Mouse (Mus musculus) adrenal gland, postnatal 4 days (tissue): ENCODE measurements around the gene Pkp2. TPM values are rescaled to one million over a fixed set of nuclear protein-coding genes. Genes with fewer than 3 reads are reported as not detected.

Experiments
- DNase-seq, 2 experiments: peaks; one replicate each; pipeline ENCODE4 v3.0.0; 2021 to 2022; ENCODE audit warnings: low spot score in 2 of 2, mixed read lengths in 2 of 2
- total RNA-seq, 2 experiments: library from RNA; stranded (reverse); gene quantifications; 2 replicates each; pipeline ENCODE4 v1.2.3; 2021

The Pkp2 gene
- total RNA-seq, 2 experiments from 2014 or later, result 3.6 to 4.1 TPM

DNA sequence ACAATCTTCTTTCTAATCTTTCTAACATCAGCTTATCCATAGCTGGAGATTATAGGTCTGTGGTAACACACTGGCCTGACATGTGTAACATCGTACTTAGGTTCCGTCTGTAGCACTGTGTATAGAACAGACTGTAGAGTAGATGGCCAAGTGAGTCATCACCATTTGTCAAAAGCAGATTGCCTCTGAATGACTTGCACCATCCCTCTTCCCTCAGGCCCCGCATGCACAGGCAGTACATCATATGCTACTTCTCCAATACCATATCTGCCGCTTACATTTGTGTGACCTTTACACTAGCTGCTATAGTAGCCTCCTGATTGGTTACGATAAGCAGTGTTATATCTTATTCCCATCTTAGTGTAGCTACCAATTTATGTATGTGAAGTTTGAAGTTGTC lies 47.8 kb downstream of the Pkp2 start:
- no peak for DNase-seq

DNA sequence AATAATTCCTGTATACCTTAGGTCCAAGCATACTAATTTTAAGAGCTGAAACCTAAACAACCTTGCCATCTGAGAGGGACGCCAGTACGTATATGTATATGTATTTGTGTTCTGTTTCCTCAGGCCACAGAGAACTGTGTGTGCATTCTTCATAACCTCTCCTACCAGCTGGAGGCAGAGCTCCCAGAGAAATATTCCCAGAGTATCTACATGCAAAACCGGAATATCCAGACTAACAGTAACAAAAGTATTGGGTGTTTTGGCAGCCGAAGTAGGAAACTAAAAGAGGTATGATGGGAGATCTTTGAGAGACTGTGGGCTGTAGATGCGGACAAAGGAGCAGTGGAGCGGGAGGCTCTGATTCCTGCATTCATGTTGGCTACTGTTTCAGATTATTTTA lies 48.4 kb downstream of the Pkp2 start:
- DNase-seq, result no peak

DNA sequence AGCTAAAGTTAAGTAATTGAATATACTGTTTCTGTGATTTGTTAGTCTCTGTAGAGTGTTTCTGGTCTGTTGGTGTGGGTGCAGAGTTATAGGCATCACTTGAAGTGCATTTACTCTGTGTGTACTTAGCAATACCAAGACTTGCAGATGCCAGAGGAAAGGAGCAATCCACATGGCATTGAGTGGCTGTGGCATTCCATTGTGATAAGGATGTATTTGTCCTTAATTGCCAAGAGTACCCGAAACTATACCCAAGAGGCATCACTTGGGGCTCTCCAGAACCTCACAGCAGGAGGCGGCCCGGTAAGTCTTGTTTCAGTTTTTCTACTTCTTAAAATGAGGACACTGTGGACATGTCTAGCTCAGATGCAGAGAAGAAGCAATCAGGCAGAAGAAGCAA lies 49.3 kb downstream of the Pkp2 start:
- no peak for DNase-seq

DNA sequence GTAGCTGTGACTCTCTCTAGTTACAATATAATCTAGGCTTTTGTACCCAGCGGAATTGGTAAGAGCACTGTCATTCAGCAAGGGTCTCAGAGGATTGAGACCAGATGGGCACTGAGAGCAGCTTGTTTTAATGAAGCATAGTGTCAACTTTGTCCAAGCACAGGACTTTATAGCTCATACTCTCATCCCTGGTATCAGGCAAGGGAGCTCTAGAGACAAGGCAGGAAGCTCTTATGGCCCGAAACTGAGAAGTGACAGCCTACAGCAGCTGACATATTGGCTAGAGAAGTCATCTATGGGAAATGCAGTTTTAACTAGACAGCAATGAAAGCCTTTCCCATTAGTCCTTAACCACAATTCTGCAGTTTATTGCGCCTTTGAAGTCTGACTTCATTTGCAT lies 59.9 kb downstream of the Pkp2 start:
- DNase-seq, result no peak

DNA sequence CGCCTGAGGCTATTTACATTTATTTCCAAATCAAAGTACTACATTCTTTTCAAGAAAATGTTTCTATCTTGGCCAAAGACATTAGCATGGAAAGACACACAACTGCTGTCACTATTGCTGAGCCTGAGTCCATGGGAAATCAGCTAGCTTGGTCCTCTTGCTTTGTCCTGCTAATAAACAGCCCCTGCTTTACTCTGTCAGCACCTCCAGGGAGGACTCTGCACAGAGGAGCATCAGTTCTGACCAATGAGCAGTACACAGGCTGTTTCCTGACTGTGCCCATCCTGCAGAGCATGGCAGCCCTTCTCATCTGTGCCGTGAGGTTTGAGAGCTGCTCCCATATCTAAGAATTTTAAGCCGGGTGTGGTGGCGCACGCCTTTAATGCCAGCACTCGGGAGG lies 60.6 kb downstream of the Pkp2 start:
- no peak for DNase-seq

DNA sequence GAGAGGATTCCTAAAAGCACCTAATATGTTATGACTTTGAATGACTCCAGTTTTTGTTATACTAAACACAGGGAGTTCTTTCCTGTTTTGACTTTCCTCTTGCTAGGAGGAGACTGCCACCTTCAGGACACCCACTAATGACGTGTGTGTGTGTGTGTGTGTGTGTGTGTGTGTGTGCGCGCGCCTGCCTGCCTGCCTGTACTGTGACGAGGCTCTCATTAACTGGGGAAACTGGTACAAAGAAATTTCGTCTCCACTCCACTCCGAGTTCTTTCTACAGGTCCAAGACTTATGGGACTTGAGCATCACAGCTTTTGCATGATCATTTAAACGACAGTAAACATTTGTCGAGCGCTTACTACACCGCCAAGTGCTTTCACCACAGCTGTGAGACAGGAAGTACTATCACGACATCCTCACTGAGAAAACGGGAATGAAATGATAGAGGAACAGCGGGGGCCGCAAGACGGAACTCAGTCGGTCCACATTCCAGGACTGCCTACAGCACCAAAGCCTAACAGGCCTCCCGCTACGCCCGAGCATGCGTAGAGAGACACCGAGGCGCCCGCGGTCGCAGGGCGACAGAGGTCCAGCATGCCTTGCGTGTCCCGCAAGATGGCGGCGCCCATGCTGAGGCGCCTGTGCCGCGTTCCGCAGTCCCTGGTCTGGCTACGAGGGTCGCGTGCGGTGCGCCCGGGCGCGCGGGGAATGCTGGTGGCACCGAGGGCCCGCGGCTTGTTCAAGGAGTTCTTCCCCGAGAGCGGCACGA lies 89.4 kb downstream of the Pkp2 start, which contains the start of gene Yars2:
Gene Yars2 (plus strand): TSS at position 597 of the 769 bp plus-strand sequence.
- peak; percentile 69 to 83 for DNase-seq

DNA sequence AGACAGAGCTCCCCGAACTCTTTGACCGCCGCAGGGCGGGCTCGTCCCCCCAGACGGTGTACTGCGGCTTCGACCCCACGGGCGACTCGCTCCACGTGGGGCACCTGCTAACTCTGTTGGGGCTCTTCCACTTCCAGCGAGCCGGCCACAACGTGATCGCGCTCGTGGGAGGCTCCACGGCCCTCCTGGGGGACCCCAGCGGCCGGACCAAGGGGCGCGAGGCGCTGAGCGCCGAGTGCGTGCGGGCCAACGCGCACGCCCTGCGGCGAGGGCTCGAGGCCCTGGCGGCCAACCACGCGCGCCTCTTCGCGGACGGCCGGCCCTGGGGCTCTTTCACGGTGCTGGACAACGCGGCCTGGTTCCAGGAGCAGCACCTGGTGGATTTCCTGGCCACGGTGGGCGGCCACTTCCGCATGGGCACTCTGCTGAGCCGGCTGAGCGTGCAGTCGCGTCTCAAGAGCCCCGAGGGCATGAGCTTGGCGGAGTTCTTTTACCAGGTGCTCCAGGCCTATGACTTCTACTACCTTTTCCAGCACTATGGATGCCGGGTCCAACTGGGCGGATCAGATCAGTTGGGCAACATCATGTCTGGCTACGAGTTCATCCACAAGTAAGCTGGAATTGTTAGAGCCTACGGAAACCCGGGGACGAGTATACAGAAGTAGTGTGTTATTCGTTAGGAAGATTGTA lies 90.2 kb downstream of the Pkp2 start:
- peak; percentile 8 for DNase-seq

DNA sequence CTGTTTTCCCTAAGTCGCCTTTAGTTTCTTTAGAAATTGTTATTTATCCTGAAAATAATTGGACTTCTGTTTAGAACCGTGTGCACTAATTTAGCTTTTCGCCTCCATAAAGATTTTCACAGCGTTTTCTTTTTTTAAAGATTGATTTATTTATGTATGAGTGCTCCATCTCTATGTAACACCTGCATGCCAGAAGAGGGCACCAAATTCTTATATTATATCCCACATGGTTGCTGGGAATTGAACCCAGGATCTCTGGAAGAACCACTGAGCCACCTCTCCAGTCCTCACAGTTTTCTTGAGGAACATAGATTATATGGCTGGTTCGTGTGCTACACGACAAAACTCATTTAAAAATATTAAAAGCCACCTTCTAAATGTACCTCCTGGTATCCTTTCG lies 90.8 kb downstream of the Pkp2 start:
- DNase-seq, result no peak

DNA sequence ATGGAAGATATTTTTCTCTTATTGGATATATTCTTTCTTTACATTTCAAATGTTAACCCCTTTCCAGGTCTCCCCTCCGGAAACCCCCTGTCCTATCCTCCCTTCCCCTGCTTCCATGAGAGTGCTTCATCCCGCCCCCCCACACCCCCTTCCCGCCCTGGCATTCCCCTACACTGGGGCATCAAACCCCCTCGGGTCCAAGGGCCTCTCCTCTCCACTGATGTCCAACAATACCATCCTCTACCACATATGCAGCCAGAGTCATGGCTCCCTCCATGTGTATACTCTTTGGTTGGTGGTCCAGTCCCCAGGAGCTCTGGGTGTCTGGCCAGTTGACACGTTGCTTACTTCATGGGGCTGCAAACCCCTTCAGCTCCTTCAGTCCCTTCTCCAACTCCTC lies 98.2 kb downstream of the Pkp2 start:
- DNase-seq, result no peak

Other genes starting within 250 kb of the Pkp2 start
- 10 to 100 TPM; 27.0 to 29.7 TPM for gene Yars2, start 89.6 kb downstream of the Pkp2 start, total RNA-seq
- 10 to 100 TPM; 80.0 to 82.6 TPM for gene Dnm1l, start 145.6 kb downstream of the Pkp2 start, total RNA-seq